Mouse (Mus musculus) stomach, embryonic 15.5 days (tissue): ENCODE data around the gene Ahcy. TPM values are rescaled to one million over a fixed set of nuclear protein-coding genes. Genes with fewer than 3 reads are reported as not detected.

Experiments used
- ATAC-seq: fragments of 200-750 bp; cut with Nextera tagmentation; 2 replicates; pipeline ENCODE4 v1.8.0; 2017; ENCODE audit warnings: low read depth, moderate number of reproducible peaks, moderate TSS enrichment; ENCODE audit not compliant: insufficient read depth, low FRiP score
- H3K27ac ChIP-seq: fragments of 300-500 bp; sonication (generic); 2 replicates; pipeline ENCODE4 v1.5.1; 2015; ENCODE audit warnings: mild to moderate bottlenecking, inconsistent platforms
- H3K27me3 ChIP-seq: fragments of 300-500 bp; sonication (generic); replicated peaks from 2 replicates; pipeline ENCODE4 v1.6.1; 2015; ENCODE audit warnings: inconsistent platforms
- H3K36me3 ChIP-seq: fragments of 300-500 bp; sonication (generic); 2 replicates; pipeline ENCODE4 v1.6.1; 2015; ENCODE audit warnings: inconsistent platforms
- H3K4me1 ChIP-seq: fragments of 300-500 bp; sonication (generic); 2 replicates; pipeline ENCODE4 v1.6.1; 2015; ENCODE audit warnings: inconsistent platforms
- H3K4me2 ChIP-seq: fragments of 300-500 bp; sonication (generic); 2 replicates; pipeline ENCODE4 v1.6.1; 2015; ENCODE audit warnings: mild to moderate bottlenecking, inconsistent platforms
- H3K4me3 ChIP-seq: fragments of 300-500 bp; sonication (generic); replicated peaks from 2 replicates; pipeline ENCODE4 v1.5.1; 2015; ENCODE audit warnings: inconsistent platforms
- H3K9ac ChIP-seq: fragments of 300-500 bp; sonication (generic); 2 replicates; pipeline ENCODE4 v1.6.1; 2015; ENCODE audit warnings: inconsistent platforms
- H3K9me3 ChIP-seq: fragments of 300-500 bp; sonication (generic); 2 replicates; pipeline ENCODE4 v1.6.1; 2016; ENCODE audit warnings: inconsistent platforms
- WGBS: fragments of 180-500 bp; shearing (Covaris S2); methylation state at CpG from one replicate; pipeline ENCODE4 v1.1.7; 2015; 5-methylcytosine and 5-hydroxymethylcytosine counted together
- polyA plus RNA-seq: library from polyadenylated mRNA; unstranded; fragments of >200 nt; fragmentation: Nextera tagmentation; extraction: Ambion mirVana; gene quantifications from 2 replicates; pipeline ENCODE4 v1.2.1, GENCODE M21; 2015

The Ahcy gene
- polyA plus RNA-seq, 1 experiment from 2014 or later = 63.5 TPM

GRCm38 (mm10) chr2:155012991-155013390 lies 61.3 kb downstream of the Ahcy start:
- no peaks in the 10 kb centered on the region for H3K4me1 ChIP-seq
- H3K4me3 ChIP-seq = no peak overlapping the region
- no peak overlapping the region for H3K9ac ChIP-seq
- H3K9me3 ChIP-seq = no peaks in the 10 kb centered on the region
- WGBS = 88% methylated on average over 6 of the region's 6 CpGs
- ATAC-seq = no peak
- H3K4me2 ChIP-seq = no peak overlapping the region
- H3K27ac ChIP-seq = no peak overlapping the region
- H3K36me3 ChIP-seq = no peaks in the 10 kb centered on the region
- no peaks in the 10 kb centered on the region for H3K27me3 ChIP-seq

DNA sequence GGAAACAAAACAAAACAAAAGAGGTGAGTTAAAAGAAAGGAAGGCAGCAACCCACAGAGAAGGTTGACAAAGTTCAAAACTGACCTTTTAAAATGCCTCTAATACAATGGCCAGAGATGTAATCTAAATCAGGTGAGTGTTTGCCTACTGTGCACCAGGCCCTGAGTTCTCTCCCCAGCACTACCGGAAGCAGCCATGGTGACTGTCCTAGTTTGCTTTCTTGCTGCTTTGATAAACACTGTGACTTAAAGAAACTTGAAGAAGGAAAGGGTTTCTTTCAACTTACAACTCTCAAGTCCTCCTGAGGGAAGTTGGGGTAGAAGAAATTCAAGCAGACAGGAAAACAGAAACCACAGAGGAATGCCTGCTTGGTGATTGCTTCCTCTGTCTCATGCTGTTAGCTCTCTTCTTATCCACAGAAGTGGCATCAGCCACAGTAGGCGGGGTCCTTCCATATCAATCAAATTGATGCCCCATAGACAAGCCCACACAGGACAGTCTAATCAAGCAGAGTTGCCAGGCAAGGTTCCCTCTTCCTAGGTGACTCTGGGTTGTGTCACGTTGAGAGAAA lies 63.1 kb downstream of the Ahcy start:
- WGBS = 40% methylated on average over 3 of the region's 3 CpGs
- Histone ChIP-seq H3K4me3 (no peak overlapping the region), H3K27me3 (no peaks in the 10 kb centered on the region), H3K36me3 (no peaks in the 10 kb centered on the region), H3K27ac (no peak overlapping the region), H3K4me2 (no peak overlapping the region), H3K9ac (no peak overlapping the region), H3K4me1 (no peaks in the 10 kb centered on the region), H3K9me3 (no peaks in the 10 kb centered on the region)
- ATAC-seq = no peak

Other genes starting within 250 kb of the Ahcy start
- gene Eif2s2, start 181.6 kb downstream of the Ahcy start, polyA plus RNA-seq = 92.7 and 94.8 TPM in 2 replicates
- gene Gm14226, start 56.2 kb downstream of the Ahcy start, polyA plus RNA-seq = 2.6 and 3.1 TPM in 2 replicates
- gene Itch, start 59.0 kb upstream of the Ahcy start, polyA plus RNA-seq = 49.4 and 51.0 TPM in 2 replicates
- 342 and 358 TPM in 2 replicates for gene Dynlrb1, start 162.0 kb upstream of the Ahcy start, polyA plus RNA-seq
- gene Map1lc3a, start 201.8 kb upstream of the Ahcy start, polyA plus RNA-seq = 179 and 183 TPM in 2 replicates